Mouse (Mus musculus): ENCODE measurements at regions not wholly inside any gene's neighbourhood (a gene's known extent, or its start where the extent isn't known, plus 50 kb on each side); places are given as distances from the start of the nearest gene placed in this dataset.

- no peak for DNase-seq (ENCODE audit: low spot score)
These were observed 82.9 kb downstream of the Postn start for GRCm38 (mm10) chr3:54443791-54444190.

- DNase-seq (ENCODE audit: low spot score), result no peak
These were observed 86.0 kb downstream of the Postn start for GRCm38 (mm10) chr3:54446889-54447288.

DNA sequence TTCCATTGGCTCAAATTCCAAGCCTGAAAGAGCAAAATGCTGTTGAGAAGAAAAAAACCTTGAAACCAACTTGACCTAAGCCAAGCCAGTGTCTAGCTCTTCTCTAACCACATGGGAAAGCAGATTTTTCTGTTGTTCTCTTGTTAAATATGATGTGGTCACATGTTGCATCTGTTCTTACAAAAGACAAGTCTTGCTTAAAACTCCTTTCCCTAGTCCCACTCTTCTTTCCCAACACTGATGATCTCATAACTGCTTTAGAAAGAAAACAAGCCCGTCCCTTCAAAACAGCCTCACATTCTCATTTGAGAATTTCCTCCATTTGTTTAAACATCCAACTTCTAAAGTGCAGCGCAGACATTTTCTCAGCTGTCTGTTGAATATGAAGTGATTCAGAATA lies 96.5 kb downstream of the Postn start:
- no peak for DNase-seq (ENCODE audit: low spot score)

GRCm38 (mm10) chr3:54461366-54461765 lies 100.5 kb downstream of the Postn start:
- DNase-seq (ENCODE audit: low spot score), result no peak

DNA sequence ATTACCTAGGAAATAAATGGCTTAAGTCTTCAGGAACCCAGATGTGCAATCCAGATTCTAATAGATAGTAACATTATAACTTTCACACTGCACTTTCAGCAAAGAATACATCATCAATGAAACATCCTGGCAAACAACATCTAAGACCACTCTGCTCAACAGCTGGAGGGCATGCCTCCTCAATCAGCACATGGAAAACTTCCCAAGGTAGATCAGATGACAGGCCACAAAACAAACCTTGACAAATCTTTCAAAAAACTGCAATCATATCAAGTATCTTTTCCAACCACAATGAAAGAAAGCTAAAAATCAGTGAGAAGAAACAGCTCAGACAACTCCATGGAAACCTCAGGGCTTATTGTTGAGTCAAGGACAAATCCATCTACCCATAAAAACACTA lies 105.2 kb downstream of the Postn start:
- DNase-seq (ENCODE audit: low spot score), result no peak

GRCm38 (mm10) chr3:54474209-54474608 lies 113.3 kb downstream of the Postn start:
- DNase-seq (ENCODE audit: low spot score), result no peak

DNA sequence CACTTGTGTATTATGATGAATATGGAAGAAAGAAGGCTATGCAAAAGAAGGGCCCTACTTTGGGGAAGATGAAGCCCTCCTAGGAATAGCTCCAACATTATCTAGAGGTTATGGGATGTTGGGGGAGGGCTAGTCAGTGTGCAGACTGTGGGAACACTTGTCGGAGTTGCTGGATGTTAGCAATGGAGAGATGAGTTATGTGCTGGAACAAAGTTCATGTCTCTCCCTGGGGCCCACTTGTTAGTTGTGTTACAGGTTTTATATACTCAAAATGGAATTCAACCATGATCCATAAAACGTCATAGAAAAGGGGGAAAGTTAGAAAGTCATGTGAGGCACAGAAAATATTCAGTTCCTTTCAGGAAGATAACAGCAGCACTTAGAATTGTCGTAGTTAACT lies 115.0 kb downstream of the Postn start:
- no peak for DNase-seq (ENCODE audit: low spot score)

DNA sequence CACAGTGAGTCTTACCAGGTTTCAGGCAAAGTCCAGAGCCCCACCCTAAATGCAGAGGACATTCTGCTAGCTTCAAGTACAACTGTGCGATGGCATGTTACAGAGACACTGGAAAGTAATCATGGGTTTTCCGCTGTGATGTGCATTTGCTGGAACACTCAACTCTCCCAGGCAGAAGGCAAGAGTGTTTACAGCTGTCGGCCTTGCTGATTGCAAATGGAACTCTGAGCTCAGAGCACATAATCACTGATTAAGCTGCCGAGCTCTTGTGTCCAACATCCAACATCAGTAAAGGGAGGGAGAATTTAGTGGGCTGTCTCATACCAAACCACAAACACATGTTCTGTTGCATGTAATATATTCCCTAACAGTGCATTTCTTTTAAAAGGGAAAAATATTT lies 117.1 kb downstream of the Postn start:
- no peak for DNase-seq (ENCODE audit: low spot score)

DNA sequence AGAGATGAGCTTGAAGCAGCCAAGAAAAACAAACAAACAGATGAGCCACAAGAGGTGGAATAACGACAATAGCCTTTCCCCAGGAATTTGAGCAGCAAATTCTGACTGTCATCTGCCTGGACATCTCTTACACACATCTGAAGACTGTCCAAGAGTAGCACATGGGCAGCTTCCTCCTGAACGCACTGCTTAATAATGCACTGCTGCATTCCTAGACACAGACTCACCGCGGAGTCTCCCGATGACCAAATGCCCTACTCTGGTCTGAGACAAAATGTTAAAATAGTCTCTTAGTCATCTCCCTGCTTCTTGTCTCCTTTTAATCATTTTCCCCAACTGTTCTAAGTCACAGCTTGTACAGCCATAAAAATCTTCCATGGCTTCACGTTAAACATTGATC lies 119.3 kb downstream of the Postn start:
- no peak for DNase-seq (ENCODE audit: low spot score)

DNA sequence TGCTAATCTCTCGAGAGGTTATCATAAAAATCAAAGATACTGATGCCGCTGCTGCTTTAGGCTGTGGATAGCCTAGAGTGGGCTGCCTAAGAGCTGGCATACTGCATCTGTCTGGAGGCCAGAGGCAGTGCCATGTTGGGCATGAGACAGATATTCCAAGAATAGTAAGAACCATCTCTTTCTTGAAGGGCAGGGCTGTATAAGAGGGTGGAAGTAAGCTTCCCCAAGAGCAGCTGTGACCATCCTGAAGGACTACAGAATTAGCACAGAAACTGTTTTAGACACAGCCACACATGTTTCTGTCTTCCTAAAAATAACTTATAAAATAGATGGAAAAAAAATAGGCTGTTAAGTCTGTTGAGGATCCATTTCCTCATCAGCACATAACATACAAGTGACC lies 126.4 kb downstream of the Postn start:
- DNase-seq (ENCODE audit: low spot score), result no peak

- no peak for DNase-seq (ENCODE audit: low spot score)
These were observed 126.9 kb downstream of the Postn start for GRCm38 (mm10) chr3:54487844-54488243.

GRCm38 (mm10) chr3:54490249-54490900 lies 129.5 kb downstream of the Postn start:
- DNase-seq (ENCODE audit: low spot score), result no peak

- no peak for DNase-seq (ENCODE audit: low spot score)
These were observed 132.7 kb downstream of the Postn start for GRCm38 (mm10) chr3:54493567-54493966.

GRCm38 (mm10) chr3:54504997-54505396 lies 144.1 kb downstream of the Postn start:
- no peak for DNase-seq (ENCODE audit: low spot score)

DNA sequence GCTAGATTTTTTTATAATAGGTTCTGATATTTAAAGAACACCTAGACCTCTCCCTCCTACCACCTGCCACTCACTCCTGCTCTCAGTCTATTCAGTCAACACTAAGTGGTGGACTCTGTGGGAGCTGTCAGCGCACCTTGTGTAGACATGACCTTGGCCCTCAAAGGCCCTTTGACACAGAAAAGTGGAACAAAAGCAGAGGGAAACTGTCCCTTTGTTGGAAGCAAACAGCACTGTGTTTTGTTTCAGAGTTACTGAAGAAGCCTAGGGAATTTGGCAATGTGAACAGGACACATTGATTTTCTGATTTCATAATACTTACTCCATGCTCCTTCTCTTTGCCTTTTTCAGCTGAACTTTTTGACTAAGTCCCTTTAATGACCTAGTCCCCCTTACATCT lies 146.7 kb downstream of the Postn start:
- no peak for DNase-seq (ENCODE audit: low spot score)

- no peak for DNase-seq (ENCODE audit: low spot score)
These were observed 148.0 kb downstream of the Postn start for GRCm38 (mm10) chr3:54508906-54509305.

- DNase-seq (ENCODE audit: low spot score), result no peak
These were observed 156.3 kb downstream of the Postn start for GRCm38 (mm10) chr3:54517251-54517650.

- no peak for DNase-seq (ENCODE audit: low spot score)
These were observed 161.8 kb downstream of the Postn start for GRCm38 (mm10) chr3:54522716-54523115.

DNA sequence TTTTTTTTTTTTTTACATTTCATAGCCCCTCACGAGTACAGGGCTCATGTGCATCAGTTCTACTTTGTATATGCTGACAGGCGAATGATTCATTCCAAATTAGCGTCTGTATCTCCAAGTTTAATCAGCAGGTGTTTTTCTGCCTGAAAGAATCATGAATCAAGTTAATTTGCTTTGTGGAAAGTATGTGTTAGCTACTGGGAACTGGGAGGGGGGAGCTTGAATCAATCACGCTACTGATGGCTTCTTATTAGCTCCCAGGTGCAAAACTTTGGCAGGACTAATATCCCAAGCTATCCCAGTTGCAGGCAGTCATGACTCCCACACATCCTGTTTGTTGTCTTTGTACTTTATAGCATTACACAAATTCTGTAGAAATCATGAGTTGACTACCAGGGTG lies 165.7 kb downstream of the Postn start:
- DNase-seq (ENCODE audit: low spot score), result no peak

DNA sequence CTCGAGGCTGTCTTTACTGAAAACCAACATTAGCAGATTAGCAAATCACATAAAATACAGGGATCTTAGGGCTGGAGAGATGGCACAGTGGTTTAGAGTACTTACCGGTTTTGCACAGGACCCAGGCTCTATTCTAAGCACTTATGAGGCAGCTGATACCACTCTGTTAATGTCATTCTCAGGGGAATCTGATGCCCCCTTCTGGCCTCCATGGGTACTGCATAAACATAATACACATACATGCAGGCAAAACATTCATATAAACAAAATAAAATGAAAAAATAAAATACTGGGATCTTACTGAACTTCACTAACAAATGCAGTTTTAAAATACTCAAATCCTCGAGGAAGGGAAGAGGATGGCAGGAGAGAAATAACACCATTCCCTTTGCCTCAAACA lies 164.3 kb upstream of the Supt20 start:
- no peak for DNase-seq (ENCODE audit: low spot score)

DNA sequence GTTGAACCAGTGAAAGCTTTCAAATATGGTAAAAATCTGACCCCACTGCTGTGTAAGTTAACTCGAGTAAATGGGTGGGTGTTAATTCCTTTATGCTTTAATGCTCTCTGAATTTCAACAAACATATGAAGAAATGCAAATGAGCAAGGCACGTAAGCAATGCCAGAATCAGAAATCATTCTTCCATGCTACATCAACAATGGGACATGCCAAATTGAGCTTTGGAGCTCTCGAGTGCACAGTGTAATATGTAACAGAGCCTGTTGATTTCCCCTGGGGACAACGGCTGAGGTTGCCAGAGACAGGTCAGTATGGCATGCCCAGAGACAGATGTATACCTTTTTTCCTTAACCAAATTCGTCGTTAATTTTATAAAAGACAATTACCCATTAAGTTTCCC lies 162.4 kb upstream of the Supt20 start:
- no peak for DNase-seq (ENCODE audit: low spot score)

DNA sequence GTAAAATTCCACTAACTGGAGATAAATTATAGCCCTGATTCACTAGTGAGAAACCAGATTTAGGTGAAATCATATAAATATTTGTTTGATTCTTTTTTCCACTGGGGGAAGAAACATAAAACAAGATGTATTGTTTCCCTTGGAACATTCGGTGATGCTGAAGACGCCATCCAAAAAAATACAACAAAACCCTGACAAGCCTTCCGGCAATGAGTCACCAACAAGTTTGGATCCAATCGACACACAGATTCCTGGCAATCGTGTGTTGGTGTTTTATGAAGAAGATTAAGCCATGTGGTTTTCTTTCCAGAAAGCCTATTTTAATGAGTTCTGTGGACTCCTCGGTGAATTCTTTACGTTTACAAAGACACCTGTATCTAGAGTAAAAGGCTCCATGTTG lies 157.2 kb upstream of the Supt20 start:
- no peak for DNase-seq (ENCODE audit: low spot score)

- no peak for DNase-seq (ENCODE audit: low spot score)
These were observed 154.6 kb upstream of the Supt20 start for GRCm38 (mm10) chr3:54538055-54538454.

- no peak for DNase-seq (ENCODE audit: low spot score)
These were observed 152.0 kb upstream of the Supt20 start for GRCm38 (mm10) chr3:54540540-54541080.

All from urinary bladder, postnatal 25 days (tissue).